Mouse (Mus musculus) megakaryocyte, embryonic 14.5 days (primary cell): ENCODE measurements at regions not wholly inside any gene's neighbourhood (a gene's known extent, or its start where the extent isn't known, plus 50 kb on each side); places are given as distances from the start of the nearest gene placed in this dataset.

Experiments used
- FLI1 ChIP-seq: IDR thresholded peaks from 2 replicates; pipeline ENCODE4 v1.6.1; 2012; ENCODE audit warnings: low read length, inconsistent platforms, mixed read lengths
- GATA1 ChIP-seq: IDR thresholded peaks from 3 replicates; pipeline ENCODE4 v1.6.1; 2012; ENCODE audit warnings: mixed read lengths, low read length, inconsistent platforms, borderline replicate concordance

- no peak for TF ChIP-seq GATA1
- TF ChIP-seq FLI1, result no peak
Measured at GRCm38 (mm10) chr9:61694206-61694605, 220.1 kb downstream of the Rplp1 start.
